Mouse (Mus musculus): ENCODE results near the gene Gm21708. TPM values are rescaled to one million over a fixed set of nuclear protein-coding genes. Genes with fewer than 3 reads are reported as not detected.

Gene Gm21708
- polyA plus RNA-seq (2015; fragmentation: Nextera tagmentation; extraction: Ambion mirVana) = not detected in 2 replicates

GRCm38 (mm10) chrY:3410067-3410466 is at the start of gene Gm21708, which contains the start of gene Gm21704:
TSS of gene Gm21708 (minus strand) at chrY:3410167.
TSS of gene Gm21704 (minus strand) at chrY:3410167.

Other genes starting within 250 kb of the Gm21708 start
- not detected in 2 replicates for gene Gm21677, start 103.7 kb downstream of the Gm21708 start, polyA plus RNA-seq (2015; fragmentation: Nextera tagmentation; extraction: Ambion mirVana)
- not detected in 2 replicates for gene Gm21693, start 64.8 kb downstream of the Gm21708 start, polyA plus RNA-seq (2015; fragmentation: Nextera tagmentation; extraction: Ambion mirVana)
- not detected in 2 replicates for gene Gm21704, start within 50 bp of the Gm21708 start, polyA plus RNA-seq (2015; fragmentation: Nextera tagmentation; extraction: Ambion mirVana)